Mouse (Mus musculus): ENCODE measurements at regions not wholly inside any gene's neighbourhood (a gene's known extent, or its start where the extent isn't known, plus 50 kb on each side); places are given as distances from the start of the nearest gene placed in this dataset.
A peak's percentile ranks its signal among the peaks of the same experiment; 100 is the strongest.

GRCm38 (mm10) chr14:97558289-97558688 is 611.3 kb downstream of the Dach1 start:
- no peak for ATAC-seq (ENCODE audit: low FRiP score, low read depth)
- Histone ChIP-seq H3K27me3 (no peaks in the 10 kb centered on the region), H3K4me3 (no peak overlapping the region), H3K9ac (no peak overlapping the region), H3K27ac (replicated peaks) (no peak overlapping the region), H3K4me2 (no peak overlapping the region), H3K4me1 (replicated peaks) (no peaks in the 10 kb centered on the region), H3K36me3 (no peaks in the 10 kb centered on the region), H3K9me3 (no peaks in the 10 kb centered on the region)
- 85% methylated on average over 2 of the region's 2 CpGs for WGBS

GRCm38 (mm10) chr14:97557888-97558287 is 611.7 kb downstream of the Dach1 start:
- ATAC-seq (ENCODE audit: low FRiP score, low read depth), result no peak
- Histone ChIP-seq H3K4me1 (replicated peaks) (no peaks in the 10 kb centered on the region), H3K4me2 (no peak overlapping the region), H3K9me3 (no peaks in the 10 kb centered on the region), H3K36me3 (no peaks in the 10 kb centered on the region), H3K9ac (no peak overlapping the region), H3K4me3 (no peak overlapping the region), H3K27ac (replicated peaks) (no peak overlapping the region), H3K27me3 (no peaks in the 10 kb centered on the region)
- WGBS, result 94% methylated on average over 1 of the region's 1 CpGs

- ATAC-seq (ENCODE audit: low FRiP score, low read depth), result no peak
- H3K4me3 ChIP-seq, result no peak overlapping the region
Measured at GRCm38 (mm10) chr14:97546276-97546675, 623.3 kb downstream of the Dach1 start.

GRCm38 (mm10) chr14:97544307-97544706 is 625.3 kb downstream of the Dach1 start:
- WGBS, result 74% methylated on average over 6 of the region's 6 CpGs
- no peak overlapping the region for H3K9ac ChIP-seq
- H3K4me3 ChIP-seq, result no peak overlapping the region
- H3K9me3 ChIP-seq, result no peaks in the 10 kb centered on the region
- no peaks in the 10 kb centered on the region for H3K4me1 ChIP-seq (replicated peaks)
- H3K27ac ChIP-seq (replicated peaks), result no peak overlapping the region
- H3K36me3 ChIP-seq, result no peaks in the 10 kb centered on the region
- H3K27me3 ChIP-seq, result no peaks in the 10 kb centered on the region
- H3K4me2 ChIP-seq, result no peak overlapping the region
- no peak for ATAC-seq (ENCODE audit: low FRiP score, low read depth)

More at GRCm38 (mm10) chr14:97546276-97546675, 623.3 kb downstream of the Dach1 start:
- Histone ChIP-seq H3K4me1 (replicated peaks) (no peaks in the 10 kb centered on the region), H3K9me3 (no peaks in the 10 kb centered on the region), H3K4me2 (no peak overlapping the region), H3K36me3 (no peaks in the 10 kb centered on the region), H3K9ac (no peak overlapping the region), H3K27ac (replicated peaks) (no peak overlapping the region), H3K27me3 (no peaks in the 10 kb centered on the region)
- 79% methylated on average over 4 of the region's 4 CpGs for WGBS

- Histone ChIP-seq H3K9ac (no peak overlapping the region), H3K27ac (replicated peaks) (no peak overlapping the region), H3K4me1 (replicated peaks) (no peaks in the 10 kb centered on the region), H3K27me3 (no peaks in the 10 kb centered on the region), H3K4me2 (no peak overlapping the region), H3K36me3 (no peaks in the 10 kb centered on the region), H3K4me3 (no peak overlapping the region), H3K9me3 (peaks cover 4% of the 10 kb centered on the region; the same call in 1 of the 2 replicates)
- 54% methylated on average over 5 of the region's 5 CpGs for WGBS
- no peak for ATAC-seq (ENCODE audit: low FRiP score, low read depth)
Measured at GRCm38 (mm10) chr14:97537012-97537411, 632.6 kb downstream of the Dach1 start.

- Histone ChIP-seq H3K4me3 (no peak overlapping the region), H3K4me1 (replicated peaks) (no peaks in the 10 kb centered on the region; the same call in 1 of the 2 replicates), H3K36me3 (no peaks in the 10 kb centered on the region), H3K27me3 (no peaks in the 10 kb centered on the region), H3K4me2 (no peak overlapping the region), H3K9ac (no peak overlapping the region), H3K27ac (replicated peaks) (0 out of 2 replicates have a peak overlapping the region, but pooled peaks have one; percentile 38), H3K9me3 (no peaks in the 10 kb centered on the region)
- 9% methylated on average over 1 of the region's 1 CpGs for WGBS
- ATAC-seq (ENCODE audit: low FRiP score, low read depth), result peak; percentile 51; the same call in 1 of the 2 replicates
Measured at GRCm38 (mm10) chr14:97511318-97511717, 658.2 kb downstream of the Dach1 start.

- Histone ChIP-seq H3K27ac (replicated peaks) (no peak overlapping the region), H3K36me3 (no peaks in the 10 kb centered on the region), H3K4me2 (no peak overlapping the region), H3K4me1 (replicated peaks) (no peaks in the 10 kb centered on the region), H3K4me3 (no peak overlapping the region), H3K9ac (no peak overlapping the region), H3K27me3 (no peaks in the 10 kb centered on the region), H3K9me3 (no peaks in the 10 kb centered on the region)
- ATAC-seq (ENCODE audit: low FRiP score, low read depth), result peak; percentile 75; the same call in 1 of the 2 replicates
- WGBS, result 76% methylated on average over 10 of the region's 10 CpGs
Measured at GRCm38 (mm10) chr14:97489427-97490347, 679.9 kb downstream of the Dach1 start.

- H3K9ac ChIP-seq, result no peak overlapping the region
- H3K4me1 ChIP-seq (replicated peaks), result no peaks in the 10 kb centered on the region
- H3K27me3 ChIP-seq, result no peaks in the 10 kb centered on the region
- no peak overlapping the region for H3K27ac ChIP-seq (replicated peaks)
- H3K9me3 ChIP-seq, result no peaks in the 10 kb centered on the region
- 77% methylated on average over 5 of the region's 5 CpGs for WGBS
- H3K4me2 ChIP-seq, result no peak overlapping the region
- H3K36me3 ChIP-seq, result no peaks in the 10 kb centered on the region
- H3K4me3 ChIP-seq, result no peak overlapping the region
- ATAC-seq (ENCODE audit: low FRiP score, low read depth), result no peak
Measured at GRCm38 (mm10) chr14:97478236-97478635, 691.3 kb downstream of the Dach1 start.

GRCm38 (mm10) chr14:97450525-97451235 is 718.9 kb downstream of the Dach1 start:
- Histone ChIP-seq H3K4me1 (replicated peaks) (no peaks in the 10 kb centered on the region), H3K27ac (replicated peaks) (no peak overlapping the region), H3K9ac (no peak overlapping the region), H3K27me3 (no peaks in the 10 kb centered on the region), H3K9me3 (no peaks in the 10 kb centered on the region), H3K36me3 (no peaks in the 10 kb centered on the region), H3K4me3 (no peak overlapping the region), H3K4me2 (no peak overlapping the region)
- ATAC-seq (ENCODE audit: low FRiP score, low read depth), result no peak
- 79% methylated on average over 7 of the region's 7 CpGs for WGBS

GRCm38 (mm10) chr14:97448617-97449016 is 720.9 kb downstream of the Dach1 start:
- WGBS, result 70% methylated on average over 2 of the region's 2 CpGs
- Histone ChIP-seq H3K27ac (replicated peaks) (no peak overlapping the region), H3K4me2 (no peak overlapping the region), H3K27me3 (no peaks in the 10 kb centered on the region), H3K36me3 (no peaks in the 10 kb centered on the region), H3K4me3 (no peak overlapping the region), H3K9me3 (no peaks in the 10 kb centered on the region), H3K9ac (no peak overlapping the region), H3K4me1 (replicated peaks) (no peaks in the 10 kb centered on the region)
- no peak for ATAC-seq (ENCODE audit: low FRiP score, low read depth)

- H3K9me3 ChIP-seq, result no peaks in the 10 kb centered on the region
- no peaks in the 10 kb centered on the region for H3K4me1 ChIP-seq (replicated peaks)
- 91% methylated on average over 1 of the region's 1 CpGs for WGBS
- H3K4me3 ChIP-seq, result no peak overlapping the region
- H3K36me3 ChIP-seq, result no peaks in the 10 kb centered on the region
- no peak overlapping the region for H3K4me2 ChIP-seq
- no peak for ATAC-seq (ENCODE audit: low FRiP score, low read depth)
- H3K27ac ChIP-seq (replicated peaks), result no peak overlapping the region
- H3K9ac ChIP-seq, result no peak overlapping the region
- H3K27me3 ChIP-seq, result no peaks in the 10 kb centered on the region
Measured at GRCm38 (mm10) chr14:97446793-97447192, 722.8 kb downstream of the Dach1 start.

GRCm38 (mm10) chr14:97440326-97440725 is 729.2 kb downstream of the Dach1 start:
- WGBS, result 74% methylated on average over 6 of the region's 6 CpGs
- no peak overlapping the region for H3K9ac ChIP-seq
- no peak for ATAC-seq (ENCODE audit: low FRiP score, low read depth)

More at GRCm38 (mm10) chr14:97440326-97440725, 729.2 kb downstream of the Dach1 start:
- H3K4me2 ChIP-seq, result no peak overlapping the region
- no peak overlapping the region for H3K4me3 ChIP-seq
- no peaks in the 10 kb centered on the region for H3K36me3 ChIP-seq
- no peaks in the 10 kb centered on the region for H3K9me3 ChIP-seq
- H3K27me3 ChIP-seq, result no peaks in the 10 kb centered on the region
- H3K4me1 ChIP-seq (replicated peaks), result 0 out of 2 replicates have a peak, but pooled peaks cover 4% of the 10 kb centered on the region
- no peak overlapping the region for H3K27ac ChIP-seq (replicated peaks)
